Comparison of ENCODE assay signal across 16 mouse cellular contexts in the genomic region with DNA sequence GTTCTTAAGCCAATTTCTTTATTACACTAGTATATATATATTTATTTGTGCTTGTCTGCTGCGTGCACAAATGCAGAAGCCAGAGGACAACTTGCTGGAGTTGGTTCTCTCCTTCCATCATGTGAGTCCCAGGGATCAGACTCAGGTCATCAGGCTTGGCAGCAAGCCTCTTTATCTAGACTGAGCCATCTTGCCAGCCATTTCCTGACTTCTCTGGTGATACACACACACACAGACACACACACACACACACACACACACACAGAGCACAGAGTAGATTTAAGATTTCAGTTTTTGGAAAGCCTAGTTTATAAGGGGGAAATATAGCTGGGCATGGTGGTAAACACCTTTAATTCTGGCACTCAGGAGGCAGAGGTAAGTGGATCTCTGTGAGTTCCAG.
DNase-seq lines count a peak whose midpoint lies in the region; ATAC-seq and TF ChIP-seq lines count a peak whose summit lies in the region.
"Had no signal": no experiment of that assay in that cellular context is flagged by ENCODE, and none has a peak within 500 bp of the region (broad histone marks: within the 10 kb centered on the region; RNA-seq: fewer than 3 reads in every experiment).

No protein-coding gene starts in this region.

- H3K4me3 ChIP-seq in kidney, adult 2 months (ENCODE audit: insufficient read depth, low read depth, low read length): no peak overlapping the region
- H3K4me3 ChIP-seq in lung, embryonic 15.5 days: no peak overlapping the region
- H3K4me3 ChIP-seq: embryonic facial prominence, embryonic 10.5 days; hindbrain, embryonic 15.5 days; intestine, embryonic 15.5 days; limb, embryonic 15.5 days; neural tube, embryonic 15.5 days had no signal

- no peaks in the 10 kb centered on the region for H3K9me3 ChIP-seq in lung, embryonic 15.5 days
- H3K9me3 ChIP-seq: embryonic facial prominence, embryonic 10.5 days; hindbrain, embryonic 15.5 days; intestine, embryonic 15.5 days; limb, embryonic 15.5 days; neural tube, embryonic 15.5 days had no signal

- H3K9ac ChIP-seq in lung, embryonic 15.5 days: no peak overlapping the region
- H3K9ac ChIP-seq: hindbrain, embryonic 15.5 days; intestine, embryonic 15.5 days; limb, embryonic 15.5 days; neural tube, embryonic 15.5 days had no signal

- WGBS in kidney, adult 2 months: 43% methylated on average over 1 of the region's 1 CpGs
- WGBS in lung, embryonic 15.5 days: 62% methylated on average over 1 of the region's 1 CpGs

- no peaks in the 10 kb centered on the region for H3K4me1 ChIP-seq in kidney, adult 2 months (ENCODE audit: control insufficient read depth, insufficient read depth, low read length)
- peaks cover 7% of the 10 kb centered on the region for H3K4me1 ChIP-seq in lung, embryonic 15.5 days
- H3K4me1 ChIP-seq: hindbrain, embryonic 15.5 days; intestine, embryonic 15.5 days; limb, embryonic 15.5 days; neural tube, embryonic 15.5 days had no signal

- no peak for ATAC-seq in lung, embryonic 15.5 days (ENCODE audit: borderline replicate concordance, extremely low read depth, low FRiP score, low TSS enrichment)
- ATAC-seq: intestine, embryonic 15.5 days; midbrain, embryonic 16.5 days had no signal

- no peaks in the 10 kb centered on the region for H3K36me3 ChIP-seq in kidney, adult 2 months (ENCODE audit: control insufficient read depth, insufficient read depth, low read length)
- H3K36me3 ChIP-seq in lung, embryonic 15.5 days: no peaks in the 10 kb centered on the region
- H3K36me3 ChIP-seq: embryonic facial prominence, embryonic 10.5 days; hindbrain, embryonic 15.5 days; intestine, embryonic 15.5 days; limb, embryonic 15.5 days; neural tube, embryonic 15.5 days had no signal

- H3K27ac ChIP-seq in kidney, adult 2 months (ENCODE audit: insufficient read depth, low read depth, low read length): no peak overlapping the region; the same call in 1 of the 2 replicates
- H3K27ac ChIP-seq in lung, embryonic 15.5 days: peak overlapping the region; percentile 55; the same call in 1 of the 2 replicates
- H3K27ac ChIP-seq: embryonic facial prominence, embryonic 10.5 days; intestine, embryonic 15.5 days; kidney, postnatal 0 days; limb, embryonic 15.5 days; neural tube, embryonic 15.5 days had no signal

- no peak for TF ChIP-seq CTCF in kidney, adult 2 months (conservative IDR thresholded peaks at IDR 0.05; ENCODE audit: insufficient read depth, insufficient read length, low read depth, low read length)

- no peak for TF ChIP-seq POLR2A in kidney, adult 2 months (IDR thresholded peaks at IDR 0.05; ENCODE audit: low read depth, low read length)

- no peaks in the 10 kb centered on the region for H3K27me3 ChIP-seq in kidney, adult 2 months (replicated peaks; ENCODE audit: control insufficient read depth, insufficient read depth, low read length)
- H3K27me3 ChIP-seq in lung, embryonic 15.5 days: no peaks in the 10 kb centered on the region
- H3K27me3 ChIP-seq: intestine, embryonic 15.5 days; limb, embryonic 15.5 days had no signal

- DNase-seq in kidney, adult 2 months: peak; percentile 42
- no peak for DNase-seq in kidney, adult 9 months
- DNase-seq in NIH3T3 (ENCODE audit: low read depth): peak; percentile 14
- peak; percentile 27 to 36 for DNase-seq in lung, postnatal 4 days
- DNase-seq in urinary bladder, postnatal 36 days (ENCODE audit: low spot score in 2 of 2): no peak
- no peak for DNase-seq in urinary bladder, adult 18-20 months (ENCODE audit: low spot score in 2 of 2)
- DNase-seq: cerebellum, adult 2 months; thymus, adult 2 months had no signal

- no peak overlapping the region for H3K4me2 ChIP-seq in lung, embryonic 15.5 days
- H3K4me2 ChIP-seq: hindbrain, embryonic 15.5 days; intestine, embryonic 15.5 days; limb, embryonic 15.5 days; neural tube, embryonic 15.5 days had no signal

Comparison
In these comparisons a context has a peak if more than half of its experiments do, and no peak if none do; other contexts are left out.
1. DNase-seq: peak in kidney, adult 2 months (single experiment), NIH3T3 (single experiment) and lung, postnatal 4 days (2 of 2); none in kidney, adult 9 months (single experiment), urinary bladder, postnatal 36 days (0 of 2) and urinary bladder, adult 18-20 months (0 of 2).